Mouse (Mus musculus): ENCODE measurements at regions not wholly inside any gene's neighbourhood (a gene's known extent, or its start where the extent isn't known, plus 50 kb on each side); places are given as distances from the start of the nearest gene placed in this dataset.

GRCm38 (mm10) chr10:92333042-92333774 is 389.0 kb downstream of the Nedd1 start:
- no peak for DNase-seq

DNA sequence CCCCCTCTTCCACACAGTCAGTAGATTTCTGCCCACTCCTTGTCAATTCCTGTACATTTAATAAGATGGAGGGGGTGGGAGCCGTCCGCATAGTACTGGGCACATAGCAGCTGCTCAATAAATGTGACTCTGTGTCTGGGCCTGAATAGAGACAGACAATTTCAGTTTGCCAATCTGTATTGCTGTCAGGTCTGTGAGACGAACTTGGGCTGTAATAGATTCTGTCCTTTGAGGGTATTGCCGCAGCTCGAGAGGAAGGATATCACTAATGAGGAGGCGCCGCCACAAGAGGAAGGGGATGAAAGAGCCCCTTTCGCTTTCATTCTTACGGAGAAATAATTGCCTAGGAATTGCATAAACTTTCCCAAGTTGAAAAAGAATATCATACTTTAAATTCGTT is 392.1 kb downstream of the Nedd1 start:
- DNase-seq = no peak

- no peak for DNase-seq
Observed at GRCm38 (mm10) chr10:92329661-92330060, 392.6 kb downstream of the Nedd1 start.

GRCm38 (mm10) chr10:92325284-92325989 is 396.8 kb downstream of the Nedd1 start:
- no peak for DNase-seq

DNA sequence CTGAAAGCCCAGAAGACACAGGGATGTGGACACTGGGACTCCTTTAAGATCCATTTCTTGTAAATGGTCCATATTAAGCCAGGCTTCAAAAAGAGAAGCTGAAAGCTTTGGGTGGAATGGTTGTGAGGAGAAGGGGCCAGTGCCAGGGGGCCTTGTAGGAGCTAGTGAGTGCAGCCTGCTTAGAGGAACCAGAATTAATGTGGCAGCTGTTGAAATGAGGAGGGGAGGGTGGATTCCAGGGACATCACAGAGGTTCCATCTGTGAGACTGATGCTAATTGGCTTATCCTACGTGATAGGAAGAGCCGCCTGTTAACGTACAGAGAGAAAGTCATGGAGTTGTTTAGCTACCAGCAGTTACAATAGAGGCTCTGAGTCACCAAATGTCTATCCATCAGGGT is 407.6 kb downstream of the Nedd1 start:
- DNase-seq = no peak

DNA sequence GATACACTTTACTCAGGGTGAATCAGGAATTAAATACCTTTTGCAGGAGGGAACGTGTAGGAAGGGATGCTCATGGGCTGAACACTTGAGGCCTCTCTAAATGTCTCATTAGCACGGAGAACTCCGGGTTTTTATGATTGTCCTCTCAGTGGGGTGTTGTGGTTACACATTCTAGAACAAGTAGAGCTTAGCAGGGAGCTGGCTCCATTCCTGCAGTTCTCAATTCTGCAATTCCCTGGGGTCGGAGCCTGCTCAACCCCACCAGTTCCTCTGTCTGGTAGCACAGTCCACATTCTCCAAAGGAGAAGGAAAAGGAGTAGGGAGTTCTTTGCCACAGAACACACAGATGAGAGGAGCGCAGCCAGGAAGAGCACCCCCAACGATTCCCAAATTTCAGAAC is 409.9 kb downstream of the Nedd1 start:
- DNase-seq = no peak

- DNase-seq = no peak
Observed at GRCm38 (mm10) chr10:92308643-92309042, 413.6 kb downstream of the Nedd1 start.

DNA sequence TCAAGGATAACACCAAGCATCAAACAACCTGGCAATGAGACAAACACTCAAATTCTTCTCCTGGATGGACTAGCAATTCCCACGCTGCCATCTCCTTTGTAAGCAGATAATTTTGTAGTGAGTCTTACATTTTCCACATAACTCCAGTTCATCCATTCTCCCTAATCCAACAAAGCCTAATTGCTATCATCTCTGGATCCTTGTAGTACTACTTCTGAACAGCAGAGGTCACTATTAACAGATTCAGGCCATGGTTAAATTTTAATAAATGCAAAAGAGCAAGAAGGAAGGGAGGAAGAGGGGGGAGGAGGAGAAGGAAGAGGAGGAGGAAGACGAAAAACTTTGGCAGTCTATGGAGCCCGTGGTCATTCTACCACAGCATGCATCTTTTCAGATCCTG is 414.4 kb downstream of the Nedd1 start:
- DNase-seq = no peak

- DNase-seq = no peak
Observed at GRCm38 (mm10) chr10:92298693-92299092, 423.5 kb downstream of the Nedd1 start.

DNA sequence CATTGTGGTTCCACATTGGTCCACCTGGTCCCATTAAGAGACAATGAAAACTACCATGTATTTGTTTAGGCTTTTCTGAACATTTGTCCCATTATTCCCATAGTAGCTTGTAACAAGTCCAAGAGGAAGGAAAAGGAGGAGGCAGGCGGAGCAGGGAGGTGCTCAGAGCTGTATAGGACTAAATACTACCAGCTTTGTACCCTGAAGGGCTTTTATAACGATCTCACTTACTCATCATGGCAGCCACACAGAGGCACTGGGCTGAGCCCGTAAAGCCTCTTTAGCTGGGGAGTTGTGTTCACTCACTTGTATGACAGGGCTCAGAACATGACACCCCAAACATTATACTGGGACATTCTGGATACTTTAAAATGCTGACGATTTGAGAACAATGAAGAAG is 425.4 kb downstream of the Nedd1 start:
- DNase-seq = no peak

GRCm38 (mm10) chr10:92296303-92296702 is 425.9 kb downstream of the Nedd1 start:
- no peak for DNase-seq

GRCm38 (mm10) chr10:92293261-92293660 is 429.0 kb downstream of the Nedd1 start:
- DNase-seq = no peak

- DNase-seq = no peak
Observed at GRCm38 (mm10) chr10:92289230-92289629, 433.0 kb downstream of the Nedd1 start.

- DNase-seq = no peak
Observed at GRCm38 (mm10) chr10:92284231-92284630, 438.0 kb downstream of the Nedd1 start.

DNA sequence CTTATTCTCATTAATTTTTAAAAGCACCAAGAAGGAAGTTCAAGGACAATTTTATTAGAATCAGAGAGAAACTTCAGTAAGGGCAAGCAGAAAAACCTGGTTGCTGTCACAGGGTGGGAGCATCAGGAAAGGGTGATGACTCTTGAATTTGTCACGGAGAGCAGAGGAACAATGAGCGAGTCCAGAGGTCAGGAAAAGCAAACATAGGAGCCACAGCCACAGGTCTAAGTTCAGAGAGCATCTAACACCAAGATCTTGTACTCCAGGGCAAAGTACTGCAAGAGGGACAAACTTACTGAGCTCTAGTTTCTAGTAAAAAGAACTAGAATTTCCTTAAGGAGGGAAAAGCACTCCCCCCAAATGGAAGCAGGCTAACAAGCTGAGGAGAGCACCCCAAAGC is 444.2 kb downstream of the Nedd1 start:
- DNase-seq = no peak

GRCm38 (mm10) chr10:92257815-92258214 is 464.4 kb downstream of the Nedd1 start:
- DNase-seq = no peak

- DNase-seq = no peak
Observed at GRCm38 (mm10) chr10:92248648-92249047, 473.6 kb downstream of the Nedd1 start.

- DNase-seq = no peak
Observed at GRCm38 (mm10) chr10:92247449-92247805, 474.8 kb downstream of the Nedd1 start.

- DNase-seq = no peak
Observed at GRCm38 (mm10) chr10:92246785-92247448, 475.3 kb downstream of the Nedd1 start.

- DNase-seq = peak; percentile 7 to 16
Observed at GRCm38 (mm10) chr10:92242714-92243440, 479.3 kb downstream of the Nedd1 start.

- no peak for DNase-seq
Observed at GRCm38 (mm10) chr10:92237881-92238280, 484.3 kb downstream of the Nedd1 start.

GRCm38 (mm10) chr10:92232081-92232480 is 490.1 kb downstream of the Nedd1 start:
- DNase-seq = no peak

DNA sequence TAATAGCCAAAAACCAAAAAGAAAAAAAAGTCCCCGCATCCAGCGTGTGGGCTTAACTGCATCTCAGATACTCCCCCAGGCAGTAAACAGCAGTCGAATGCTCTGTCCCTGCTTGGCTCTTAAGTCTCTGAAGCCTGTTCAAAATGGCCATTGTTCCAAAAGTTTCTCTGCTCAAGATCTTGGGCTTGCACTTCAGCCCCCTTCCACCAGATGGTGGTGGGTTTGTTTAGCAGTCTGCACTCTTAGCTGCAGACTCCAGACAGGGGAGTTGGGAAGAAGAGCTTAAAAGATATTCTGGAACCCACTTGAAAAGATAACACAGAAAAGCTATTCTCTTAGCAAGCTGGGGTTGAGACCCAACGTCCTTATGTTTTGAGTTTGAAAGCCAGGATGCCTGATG is 496.4 kb downstream of the Nedd1 start:
- DNase-seq = no peak
